Mouse (Mus musculus) intestine, postnatal 0 days (tissue): ENCODE results near the gene Zdhhc3. TPM values are rescaled to one million over a fixed set of nuclear protein-coding genes. Genes with fewer than 3 reads are reported as not detected.

ENCODE experiments used
- ATAC-seq: fragments of 200-750 bp; cut with Nextera tagmentation; 2 replicates; pipeline ENCODE4 v1.8.0; 2017; ENCODE audit warnings: mild to moderate bottlenecking, moderate TSS enrichment, moderate library complexity
- H3K27ac ChIP-seq: fragments of 300-500 bp; sonication (generic); 2 replicates; pipeline ENCODE4 v1.5.1; 2014; ENCODE audit warnings: mild to moderate bottlenecking, low read depth, low read length, moderate library complexity
- H3K27me3 ChIP-seq: fragments of 300-500 bp; sonication (generic); replicated peaks from 2 replicates; pipeline ENCODE4 v1.6.1; 2014; ENCODE audit warnings: low read length, mixed read lengths; ENCODE audit not compliant: control insufficient read depth, insufficient read depth
- H3K36me3 ChIP-seq: fragments of 300-500 bp; sonication (generic); 2 replicates; pipeline ENCODE4 v1.6.1; 2014; ENCODE audit warnings: mild to moderate bottlenecking, moderate library complexity; ENCODE audit not compliant: control insufficient read depth, insufficient read depth
- H3K4me1 ChIP-seq: fragments of 300-500 bp; sonication (generic); replicated peaks from 2 replicates; pipeline ENCODE4 v1.6.1; 2014; ENCODE audit warnings: antibody characterized with exemption, low read length, mixed read lengths; ENCODE audit not compliant: control insufficient read depth, insufficient read depth
- H3K4me2 ChIP-seq: fragments of 300-500 bp; sonication (generic); replicated peaks from 2 replicates; pipeline ENCODE4 v1.6.1; 2014; ENCODE audit warnings: low read depth, mild to moderate bottlenecking, moderate library complexity
- H3K4me3 ChIP-seq: fragments of 300-500 bp; sonication (generic); 2 replicates; pipeline ENCODE4 v1.5.1; 2014; ENCODE audit warnings: low read depth, low read length
- H3K9ac ChIP-seq: fragments of 300-500 bp; sonication (generic); 2 replicates; pipeline ENCODE4 v1.6.1; 2014; ENCODE audit warnings: mild to moderate bottlenecking, low read depth, low read length
- H3K9me3 ChIP-seq: fragments of 300-500 bp; sonication (generic); 2 replicates; pipeline ENCODE4 v1.6.1; 2016; ENCODE audit warnings: mixed run types; ENCODE audit not compliant: control insufficient read depth
- CTCF ChIP-seq: sonication (generic); IDR thresholded peaks from 2 replicates; pipeline ENCODE4 v1.5.1; 2016; ENCODE audit warnings: low read depth, mild to moderate bottlenecking, control low read depth, antibody characterized with exemption, moderate library complexity
- WGBS: fragments of 180-500 bp; shearing (Covaris S2); extraction: QIAGEN DNeasy Blood & Tissue Kit; methylation state at CpG from one replicate; pipeline ENCODE4 v1.1.7; 2014; 5-methylcytosine and 5-hydroxymethylcytosine counted together
- polyA plus RNA-seq: library from polyadenylated mRNA; unstranded; fragments of >200 nt; fragmentation: Nextera tagmentation; extraction: Ambion mirVana; gene quantifications from 2 replicates; pipeline ENCODE4 v1.2.1, GENCODE M21; 2015

Gene Zdhhc3
- polyA plus RNA-seq, 1 experiment from 2014 or later, result 52.1 TPM

DNA sequence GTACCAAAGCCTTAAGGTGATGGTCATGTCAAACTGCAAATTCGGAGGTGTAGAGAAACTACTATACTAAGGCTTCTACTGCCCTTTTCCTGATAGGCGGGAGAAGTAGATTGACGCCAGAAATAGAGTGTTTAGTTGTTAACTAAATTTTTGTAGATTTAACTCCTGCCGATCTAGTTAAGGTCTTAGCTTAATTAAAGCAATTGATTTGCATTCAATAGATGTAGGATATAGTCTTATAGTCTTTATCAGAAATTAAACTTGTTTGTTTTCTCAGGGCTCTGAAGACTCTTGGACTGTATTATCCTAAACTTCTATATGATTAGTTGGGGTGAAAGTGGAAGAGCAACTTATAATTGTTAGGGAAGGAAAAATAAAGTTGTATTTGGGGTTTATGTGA lies 5.8 kb downstream of the Zdhhc3 start:
- H3K27ac ChIP-seq, result no peak overlapping the region
- H3K4me2 ChIP-seq, result no peak overlapping the region
- no peak overlapping the region for H3K4me3 ChIP-seq
- WGBS, result 90% methylated on average over 4 of the region's 4 CpGs
- no peaks in the 10 kb centered on the region for H3K27me3 ChIP-seq
- H3K4me1 ChIP-seq, result 0 out of 2 replicates have a peak, but pooled peaks cover 4% of the 10 kb centered on the region
- H3K9ac ChIP-seq, result no peak overlapping the region
- ATAC-seq, result no peak
- peaks cover 19% of the 10 kb centered on the region for H3K36me3 ChIP-seq
- H3K9me3 ChIP-seq, result no peaks in the 10 kb centered on the region
- no peak for TF ChIP-seq CTCF

DNA sequence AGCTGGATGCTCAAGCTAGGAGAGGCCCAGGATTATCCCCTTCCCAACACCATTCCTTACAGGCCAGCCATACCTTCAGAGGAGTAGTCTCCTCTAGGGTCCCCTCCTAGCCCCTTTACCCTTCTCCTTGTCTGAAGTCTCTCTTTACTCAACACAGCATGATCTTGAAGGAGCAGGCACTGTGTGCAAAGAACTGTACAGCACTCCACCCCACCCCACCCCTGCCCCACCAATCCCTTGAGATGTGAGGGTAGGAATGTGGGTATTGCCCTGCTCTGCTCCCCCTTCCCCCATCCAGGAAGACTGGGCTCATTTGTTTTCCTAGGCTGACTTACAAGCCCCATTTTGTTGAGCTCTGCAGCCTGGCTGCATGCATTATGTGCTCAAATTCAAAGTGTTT lies 8.6 kb downstream of the Zdhhc3 start:
- H3K27ac ChIP-seq, result no peak overlapping the region
- no peak overlapping the region for H3K9ac ChIP-seq
- no peak for ATAC-seq
- no peak for TF ChIP-seq CTCF
- H3K27me3 ChIP-seq, result no peaks in the 10 kb centered on the region
- no peak overlapping the region for H3K4me2 ChIP-seq
- H3K36me3 ChIP-seq, result peaks cover 41% of the 10 kb centered on the region
- no peaks in the 10 kb centered on the region for H3K9me3 ChIP-seq
- H3K4me3 ChIP-seq, result no peak overlapping the region
- no peaks in the 10 kb centered on the region for H3K4me1 ChIP-seq

DNA sequence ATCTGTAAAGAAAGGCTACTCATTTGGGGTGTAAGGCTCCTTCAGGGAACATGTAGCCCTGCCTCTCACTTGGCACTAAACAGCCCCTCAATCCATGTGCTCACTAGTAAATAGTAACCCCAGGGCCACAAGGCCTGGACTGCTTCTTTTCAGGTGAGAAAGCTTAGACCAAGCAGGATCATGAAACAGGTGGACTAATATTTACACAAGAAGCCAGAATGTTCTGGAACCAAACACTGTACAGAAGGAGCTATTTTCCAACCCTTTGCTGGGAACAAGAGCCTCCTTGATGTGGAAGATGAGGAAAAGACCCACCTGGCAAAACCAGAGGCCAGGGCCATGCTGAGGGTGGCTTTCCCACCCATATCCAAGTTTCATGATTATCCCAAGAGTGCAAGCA lies 9.6 kb downstream of the Zdhhc3 start:
- peaks cover 42% of the 10 kb centered on the region for H3K36me3 ChIP-seq
- TF ChIP-seq CTCF, result no peak
- H3K27me3 ChIP-seq, result no peaks in the 10 kb centered on the region
- H3K4me1 ChIP-seq, result no peaks in the 10 kb centered on the region
- no peak overlapping the region for H3K27ac ChIP-seq
- no peaks in the 10 kb centered on the region for H3K9me3 ChIP-seq
- H3K4me3 ChIP-seq, result no peak overlapping the region
- no peak for ATAC-seq
- no peak overlapping the region for H3K9ac ChIP-seq
- no peak overlapping the region for H3K4me2 ChIP-seq

DNA sequence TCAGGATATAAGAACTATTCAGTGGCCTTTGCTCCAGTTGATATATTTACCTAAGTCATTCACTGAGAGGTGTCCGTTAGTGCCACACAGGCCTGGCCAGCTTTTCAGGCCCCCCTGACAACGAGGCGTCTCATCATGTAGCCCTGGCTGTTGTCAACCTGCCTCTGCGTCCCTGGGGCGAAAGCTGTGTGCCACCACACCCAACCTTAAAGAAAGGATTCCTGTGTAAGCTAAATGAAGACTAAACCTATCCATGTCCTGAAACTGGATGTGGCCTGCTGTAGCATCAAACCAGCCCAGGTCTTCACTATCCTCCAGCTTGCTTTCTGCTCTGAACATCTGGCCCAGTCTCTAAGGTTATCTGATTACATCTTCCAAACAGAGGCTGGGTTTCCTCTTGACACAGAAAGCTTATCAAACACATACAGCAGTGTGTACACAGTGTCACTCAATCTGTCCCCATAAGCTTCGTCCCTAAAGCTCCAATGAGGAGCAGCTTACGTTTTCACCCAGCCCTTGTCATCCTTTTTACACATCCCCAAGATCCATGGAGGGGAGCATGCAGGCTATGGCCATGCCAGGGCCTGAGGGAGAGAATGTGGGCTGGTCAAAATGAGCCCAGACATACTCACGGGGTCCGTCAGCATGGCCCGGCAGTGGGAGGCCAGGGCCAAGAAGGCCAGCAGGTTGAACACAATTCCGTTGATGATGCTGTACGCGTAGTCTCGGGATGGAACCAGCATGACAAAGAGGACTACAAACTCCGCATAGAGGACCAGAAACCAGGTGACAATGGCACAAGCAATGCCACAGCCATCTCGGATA lies 13.2 kb downstream of the Zdhhc3 start:
- Histone ChIP-seq H3K4me3 (no peak overlapping the region), H3K27ac (no peak overlapping the region), H3K27me3 (no peaks in the 10 kb centered on the region), H3K9ac (no peak overlapping the region), H3K36me3 (peaks cover 66% of the 10 kb centered on the region), H3K4me2 (no peak overlapping the region), H3K4me1 (no peaks in the 10 kb centered on the region), H3K9me3 (no peaks in the 10 kb centered on the region)
- WGBS, result 91% methylated on average over 16 of the region's 16 CpGs
- ATAC-seq, result no peak
- no peak for TF ChIP-seq CTCF

DNA sequence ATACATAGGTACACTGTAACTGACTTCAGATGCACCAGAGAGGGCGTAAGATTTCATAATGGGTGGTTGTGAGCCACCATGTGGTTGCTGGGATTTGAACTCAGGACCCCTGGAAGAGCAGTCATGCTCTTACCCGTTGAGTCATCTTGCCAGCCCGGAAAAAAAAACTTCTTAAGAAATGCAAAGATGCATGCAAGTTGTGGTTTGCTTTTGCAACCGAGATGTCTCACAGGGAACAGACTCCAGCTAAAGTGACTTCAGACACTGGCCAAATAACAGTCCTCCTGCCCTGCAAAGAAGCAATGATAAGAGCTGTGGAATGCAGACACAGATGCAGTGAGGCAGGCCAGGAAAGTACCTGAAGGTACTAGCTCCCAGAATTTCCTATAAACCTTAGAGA lies 22.2 kb downstream of the Zdhhc3 start:
- H3K4me3 ChIP-seq, result no peak overlapping the region
- H3K9me3 ChIP-seq, result no peaks in the 10 kb centered on the region
- TF ChIP-seq CTCF, result no peak
- ATAC-seq, result no peak
- no peaks in the 10 kb centered on the region for H3K4me1 ChIP-seq
- no peak overlapping the region for H3K4me2 ChIP-seq
- H3K27me3 ChIP-seq, result no peaks in the 10 kb centered on the region
- 87% methylated on average over 4 of the region's 4 CpGs for WGBS
- H3K36me3 ChIP-seq, result peaks cover 71% of the 10 kb centered on the region
- no peak overlapping the region for H3K27ac ChIP-seq
- H3K9ac ChIP-seq, result no peak overlapping the region

DNA sequence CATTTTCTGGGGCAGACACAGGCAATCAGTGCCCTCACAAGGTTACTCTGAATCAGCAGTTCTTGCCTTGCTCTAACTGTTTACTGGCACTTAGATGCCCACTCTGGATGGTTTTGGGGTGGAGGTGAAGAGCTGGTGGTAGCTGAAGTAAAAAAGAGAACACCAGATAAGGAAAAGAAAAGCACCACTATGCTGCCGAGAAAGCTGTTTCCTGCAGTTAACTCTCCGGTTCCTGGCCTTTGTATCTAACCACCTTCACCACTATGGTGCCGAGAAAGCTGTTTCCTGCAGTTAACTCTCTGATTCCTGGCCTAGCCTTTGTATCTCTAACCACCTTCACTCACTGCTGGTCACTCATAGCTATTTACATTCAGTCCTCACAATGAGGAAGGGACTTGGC lies 25.4 kb downstream of the Zdhhc3 start:
- H3K9me3 ChIP-seq, result no peaks in the 10 kb centered on the region
- H3K9ac ChIP-seq, result no peak overlapping the region
- no peak for TF ChIP-seq CTCF
- H3K4me3 ChIP-seq, result no peak overlapping the region
- H3K27ac ChIP-seq, result no peak overlapping the region
- WGBS, result 62% methylated on average over 3 of the region's 3 CpGs
- no peaks in the 10 kb centered on the region for H3K4me1 ChIP-seq
- H3K36me3 ChIP-seq, result peaks cover 83% of the 10 kb centered on the region
- H3K27me3 ChIP-seq, result no peaks in the 10 kb centered on the region
- no peak for ATAC-seq
- no peak overlapping the region for H3K4me2 ChIP-seq
